Mouse (Mus musculus) CH12.LX (cell line): ENCODE results near the gene Neurog1. TPM values are rescaled to one million over a fixed set of nuclear protein-coding genes. Genes with fewer than 3 reads are reported as not detected.
A peak's percentile ranks its signal among the peaks of the same experiment; 100 is the strongest.

Experiments used
- DNase-seq: peaks from one replicate; pipeline ENCODE4 v3.0.0-alpha.2; 2013; ENCODE audit errors: extremely low read depth
- H3K27ac ChIP-seq: 2 replicates; pipeline ENCODE4 v1.5.1; 2012; ENCODE audit warnings: low read depth, mild to moderate bottlenecking, control low read depth, moderate library complexity; ENCODE audit not compliant: insufficient read depth
- H3K27me3 ChIP-seq: replicated peaks from 2 replicates; pipeline ENCODE3; 2012; ENCODE audit warnings: inconsistent platforms
- H3K36me3 ChIP-seq, 2 experiments: replicated peaks in 1 of 2; 2 replicates each; pipeline versions ENCODE3 to v1.6.1; 2012; ENCODE audit warnings: inconsistent platforms in 1 of 2, low read length in 1 of 2, mild to moderate bottlenecking in 1 of 2, mixed read lengths in 1 of 2, moderate library complexity in 1 of 2; ENCODE audit not compliant: control insufficient read depth in 1 of 2, insufficient read depth in 1 of 2
- H3K4me1 ChIP-seq, 2 experiments: 2 replicates each; pipeline ENCODE4 v1.6.1; 2012; ENCODE audit warnings: inconsistent platforms in 1 of 2, moderate library complexity in 1 of 2; ENCODE audit not compliant: insufficient read depth in 2 of 2, control insufficient read depth in 1 of 2
- H3K4me2 ChIP-seq: 2 replicates; pipeline ENCODE4 v1.6.1; 2012; ENCODE audit warnings: low read depth, mild to moderate bottlenecking, control low read depth; ENCODE audit not compliant: poor library complexity, insufficient read depth, severe bottlenecking
- H3K4me3 ChIP-seq, 3 experiments: fragments of 150-350 bp in 1 of 3; sonication (generic) in 1 of 3; replicated peaks in 1 of 3; 2 replicates each; pipeline versions ENCODE3 to v1.5.1; 2011 to 2012; ENCODE audit warnings: low read depth in 2 of 3, low read length in 2 of 3, mild to moderate bottlenecking in 2 of 3, moderate library complexity in 2 of 3, control low read depth in 1 of 3, improper control_type of control experiment in 1 of 3, inconsistent platforms in 1 of 3, mixed read lengths in 1 of 3; ENCODE audit not compliant: poor library complexity in 1 of 3
- H3K79me2 ChIP-seq: replicated peaks from 2 replicates; pipeline ENCODE4 v1.6.1; 2012; ENCODE audit warnings: mild to moderate bottlenecking, moderate library complexity; ENCODE audit not compliant: control insufficient read depth, poor library complexity, insufficient read depth, severe bottlenecking; ENCODE audit errors: extremely low read depth
- H3K9ac ChIP-seq: 2 replicates; pipeline ENCODE4 v1.6.1; 2012; ENCODE audit warnings: low read depth, mild to moderate bottlenecking, control low read depth, moderate library complexity; ENCODE audit not compliant: insufficient read depth
- H3K9me3 ChIP-seq: replicated peaks from 2 replicates; pipeline ENCODE3; 2012; ENCODE audit warnings: low read length, inconsistent platforms, mixed read lengths
- CHD2 ChIP-seq: IDR thresholded peaks from 2 replicates; pipeline ENCODE4 v1.6.1; 2011; ENCODE audit warnings: low read length, improper control_type of control experiment
- E2F4 ChIP-seq: IDR thresholded peaks from 2 replicates; pipeline ENCODE4 v1.6.1; 2011; ENCODE audit warnings: low read depth, low read length, improper control_type of control experiment; ENCODE audit not compliant: insufficient replicate concordance
- EP300 ChIP-seq: IDR thresholded peaks from 2 replicates; pipeline ENCODE4 v1.6.1; 2011; ENCODE audit warnings: low read length, improper control_type of control experiment
- ETS1 ChIP-seq: conservative IDR thresholded peaks from 2 replicates; pipeline ENCODE4 v1.6.1; 2012; ENCODE audit warnings: low read depth, mild to moderate bottlenecking, inconsistent platforms, low read length, improper control_type of control experiment, moderate library complexity
- GABPA ChIP-seq: IDR thresholded peaks from 2 replicates; pipeline ENCODE4 v1.6.1; 2012; ENCODE audit warnings: low read depth, low read length, improper control_type of control experiment, inconsistent platforms; ENCODE audit not compliant: insufficient replicate concordance
- HCFC1 ChIP-seq: IDR thresholded peaks from 2 replicates; pipeline ENCODE4 v1.6.1; 2012; ENCODE audit warnings: low read depth, mild to moderate bottlenecking, inconsistent platforms, low read length, improper control_type of control experiment
- IRF4 ChIP-seq: IDR thresholded peaks from 2 replicates; pipeline ENCODE4 v1.6.1; 2014; ENCODE audit warnings: low read depth, mild to moderate bottlenecking, inconsistent platforms, low read length, improper control_type of control experiment
- JUND ChIP-seq: conservative IDR thresholded peaks from 2 replicates; pipeline ENCODE4 v1.6.1; 2011; ENCODE audit warnings: low read depth, low read length, improper control_type of control experiment
- KAT2A ChIP-seq: IDR thresholded peaks from 2 replicates; pipeline ENCODE4 v1.6.1; 2012; ENCODE audit warnings: low read length, improper control_type of control experiment, inconsistent platforms; ENCODE audit not compliant: insufficient replicate concordance
- MAFK ChIP-seq: IDR thresholded peaks from 2 replicates; pipeline ENCODE4 v1.6.1; 2011; ENCODE audit warnings: low read length, improper control_type of control experiment; ENCODE audit not compliant: insufficient replicate concordance
- MAZ ChIP-seq: IDR thresholded peaks from 2 replicates; pipeline ENCODE4 v1.6.1; 2012; ENCODE audit warnings: low read depth, mild to moderate bottlenecking, inconsistent platforms, low read length, improper control_type of control experiment, moderate library complexity
- MEF2A ChIP-seq: IDR thresholded peaks from 2 replicates; pipeline ENCODE4 v1.6.1; 2014; ENCODE audit warnings: low read depth, mild to moderate bottlenecking, inconsistent platforms, low read length, improper control_type of control experiment, borderline replicate concordance
- MXI1 ChIP-seq: IDR thresholded peaks from 2 replicates; pipeline ENCODE4 v1.6.1; 2011; ENCODE audit warnings: mild to moderate bottlenecking, low read depth, low read length, improper control_type of control experiment
- NRF1 ChIP-seq: IDR thresholded peaks from 2 replicates; pipeline ENCODE4 v1.6.1; 2014; ENCODE audit warnings: low read depth, mild to moderate bottlenecking, inconsistent platforms, low read length, improper control_type of control experiment, moderate library complexity
- POLR2AphosphoS2 ChIP-seq: IDR thresholded peaks from 2 replicates; pipeline ENCODE4 v1.6.1; 2011; ENCODE audit warnings: low read depth, low read length, improper control_type of control experiment
- RAD21 ChIP-seq: IDR thresholded peaks from 2 replicates; pipeline ENCODE4 v1.6.1; 2011; ENCODE audit warnings: low read depth, mild to moderate bottlenecking, low read length, improper control_type of control experiment, moderate library complexity
- RCOR1 ChIP-seq: conservative IDR thresholded peaks from 2 replicates; pipeline ENCODE4 v1.6.1; 2012; ENCODE audit warnings: low read depth, mild to moderate bottlenecking, inconsistent platforms, low read length, improper control_type of control experiment
- SMC3 ChIP-seq: IDR thresholded peaks from 2 replicates; pipeline ENCODE4 v1.6.1; 2011; ENCODE audit warnings: low read depth, low read length, improper control_type of control experiment
- TBP ChIP-seq: conservative IDR thresholded peaks from 2 replicates; pipeline ENCODE4 v1.6.1; 2011; ENCODE audit warnings: low read depth, low read length, improper control_type of control experiment
- USF2 ChIP-seq: conservative IDR thresholded peaks from 2 replicates; pipeline ENCODE4 v1.6.1; 2011; ENCODE audit warnings: low read depth, low read length, improper control_type of control experiment
- ZKSCAN1 ChIP-seq: IDR thresholded peaks from 2 replicates; pipeline ENCODE4 v1.6.1; 2012; ENCODE audit warnings: low read depth, inconsistent platforms, low read length, improper control_type of control experiment, borderline replicate concordance
- ZMIZ1 ChIP-seq: IDR thresholded peaks from 2 replicates; pipeline ENCODE4 v1.6.1; 2012; ENCODE audit warnings: low read depth, mild to moderate bottlenecking, inconsistent platforms, low read length, improper control_type of control experiment
- ZNF384 ChIP-seq: IDR thresholded peaks from 2 replicates; pipeline ENCODE4 v1.6.1; 2012; ENCODE audit warnings: low read depth, low read length, improper control_type of control experiment, inconsistent platforms
- dilution Hi-C: fragments of 300-500 bp; cut with MboI; formaldehyde crosslinking; loops from 2 replicates; pipeline ENCODE4 v1.14.3; 2020; ENCODE audit warnings: low sequenced_read_pairs; ENCODE audit not compliant: extremely low pct_unique_long_range_greater_than_20kb, extremely low pct_ligation_motif_present
- in situ Hi-C: fragments of 300-500 bp; cut with MboI; formaldehyde crosslinking; loops from 3 replicates; pipeline ENCODE4 v1.14.3; 2019; ENCODE audit warnings: low sequenced_read_pairs, low pct_ligation_motif_present, low pct_unique_long_range_greater_than_20kb, mixed read lengths
- polyA plus RNA-seq: library from polyadenylated mRNA; unstranded; fragments of >175 nt; gene quantifications from 2 replicates; pipeline ENCODE4 v1.2.1, GENCODE M21; 2012; ENCODE audit warnings: low read depth; ENCODE audit not compliant: insufficient read length
- total RNA-seq, 2 experiments: library from RNA; depleted of rRNA; stranded (reverse); fragments of 300-350 nt in 1 of 2; fragments of >200 nt in 1 of 2; gene quantifications; 2 replicates each; pipeline ENCODE4 v1.2.3; 2012 to 2014

Gene Neurog1
- total and polyA plus RNA-seq, 3 experiments: not detected

DNA sequence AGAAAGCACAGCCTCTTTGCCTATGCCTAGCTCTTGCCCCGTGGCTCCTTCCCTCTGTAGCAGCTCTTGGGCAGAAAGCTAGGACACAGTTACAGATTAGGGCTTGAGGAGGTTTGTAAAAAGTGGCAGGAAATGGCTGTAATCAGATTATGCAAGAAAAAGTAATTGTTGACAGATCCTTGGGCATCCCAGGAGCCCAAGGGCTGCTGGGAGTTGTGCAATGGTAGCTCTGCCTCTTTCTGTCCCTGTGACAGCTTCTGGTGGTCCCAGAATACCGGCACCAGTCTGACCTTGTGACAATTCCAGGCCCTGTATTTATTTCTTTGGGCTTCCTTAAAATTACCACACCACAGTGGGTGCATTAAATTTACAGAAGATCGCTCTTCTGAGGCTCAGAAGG, 1.4 kb upstream of the Neurog1 start:
- Histone ChIP-seq H3K4me2 (no peak overlapping the region), H3K4me1 (peaks cover 9 to 10% of the 10 kb centered on the region in 2 experiments), H3K9ac (no peak overlapping the region), H3K4me3 (no peak overlapping the region), H3K79me2 (no peaks in the 10 kb centered on the region), H3K27ac (no peak overlapping the region), H3K36me3 (no peaks in the 10 kb centered on the region), H3K27me3 (peaks cover 78% of the 10 kb centered on the region), H3K9me3 (peaks cover 6% of the 10 kb centered on the region)
- DNase-seq: no peak
- dilution Hi-C loops (no loop called here), in situ Hi-C loops (loop anchor here (5.0 kb wide), 1 partner anchor 51 kb away; no protein-coding TSS in a partner anchor)
- no peak for TF ChIP-seq GABPA
- no peak for TF ChIP-seq MEF2A
- TF ChIP-seq JUND: no peak
- TF ChIP-seq CHD2: no peak
- no peak for TF ChIP-seq RCOR1
- no peak for TF ChIP-seq POLR2AphosphoS2
- no peak for TF ChIP-seq EP300
- no peak for TF ChIP-seq MAZ
- no peak for TF ChIP-seq MXI1
- no peak for TF ChIP-seq ZKSCAN1
- TF ChIP-seq ZNF384: no peak
- TF ChIP-seq NRF1: no peak
- no peak for TF ChIP-seq ZMIZ1
- TF ChIP-seq SMC3: no peak
- no peak for TF ChIP-seq USF2
- TF ChIP-seq IRF4: no peak
- no peak for TF ChIP-seq E2F4
- no peak for TF ChIP-seq MAFK

- in situ Hi-C loops: loop anchor here (5.0 kb wide), 1 partner anchor 50 kb away; no protein-coding TSS in a partner anchor
- no peaks in the 10 kb centered on the region for H3K79me2 ChIP-seq
- dilution Hi-C loops: no loop called here
Observed at GRCm38 (mm10) chr13:56252783-56253182, 820 bp upstream of the Neurog1 start.

More at GRCm38 (mm10) chr13:56252783-56253182, 820 bp upstream of the Neurog1 start:
- no peaks in the 10 kb centered on the region for H3K36me3 ChIP-seq
- no peak overlapping the region for H3K4me3 ChIP-seq
- peak overlapping the region; percentile 18; the same call in 1 of the 2 replicates for H3K4me2 ChIP-seq
- peaks cover 6% of the 10 kb centered on the region for H3K9me3 ChIP-seq
- TF ChIP-seq CHD2: no peak
- TF ChIP-seq ETS1: no peak
- TF ChIP-seq E2F4: no peak
- TF ChIP-seq KAT2A: no peak
- TF ChIP-seq ZKSCAN1: no peak
- no peak for TF ChIP-seq ZNF384
- no peak for TF ChIP-seq RAD21
- TF ChIP-seq POLR2AphosphoS2: no peak
- TF ChIP-seq EP300: no peak
- no peak for TF ChIP-seq TBP
- no peak for TF ChIP-seq GABPA
- TF ChIP-seq MEF2A: no peak
- TF ChIP-seq HCFC1: no peak
- TF ChIP-seq, all 38 proteins: peak for 0
- Histone ChIP-seq H3K27ac (no peak overlapping the region), H3K9ac (no peak overlapping the region), H3K4me1 (peaks cover 9 to 10% of the 10 kb centered on the region in 2 experiments), H3K27me3 (peaks cover 84% of the 10 kb centered on the region)
- no peak for DNase-seq
